Mouse (Mus musculus) MEL (cell line): Measurements from ENCODE around the gene Poldip3.

ENCODE experiments used
- CTCF ChIP-seq, 3 experiments: IDR thresholded peaks in 2 of 3; conservative IDR thresholded peaks in 1 of 3; 2 replicates each; pipeline ENCODE4 v1.5.1; 2011 to 2012; ENCODE audit warnings: low read length in 3 of 3, low read depth in 2 of 3, mild to moderate bottlenecking in 2 of 3, improper control_type of control experiment in 1 of 3, inconsistent platforms in 1 of 3, mixed read lengths in 1 of 3, moderate library complexity in 1 of 3; ENCODE audit not compliant: control insufficient read depth in 1 of 3, insufficient read depth in 1 of 3, poor library complexity in 1 of 3, severe bottlenecking in 1 of 3
- ELF1 ChIP-seq: IDR thresholded peaks from 2 replicates; pipeline ENCODE4 v1.6.1; 2014; ENCODE audit warnings: low read depth, mild to moderate bottlenecking, inconsistent platforms, low read length, improper control_type of control experiment, moderate library complexity
- EP300 ChIP-seq, 2 experiments: IDR thresholded peaks; 2 replicates each; pipeline ENCODE4 v1.6.1; 2011; ENCODE audit warnings: improper control_type of control experiment in 2 of 2, low read length in 2 of 2, low read depth in 1 of 2, mild to moderate bottlenecking in 1 of 2
- ETS1 ChIP-seq: IDR thresholded peaks from 2 replicates; pipeline ENCODE4 v1.6.1; 2012; ENCODE audit warnings: low read depth, mild to moderate bottlenecking, inconsistent platforms, low read length, improper control_type of control experiment, moderate library complexity
- MAFK ChIP-seq: IDR thresholded peaks from 2 replicates; pipeline ENCODE4 v1.6.1; 2011; ENCODE audit warnings: low read depth, mild to moderate bottlenecking, low read length, improper control_type of control experiment, borderline replicate concordance
- MAX ChIP-seq: IDR thresholded peaks from 2 replicates; pipeline ENCODE4 v1.6.1; 2011; ENCODE audit warnings: low read length, improper control_type of control experiment
- POLR2A ChIP-seq, 2 experiments: IDR thresholded peaks; 2 replicates each; pipeline ENCODE4 v1.6.1; 2011 to 2012; ENCODE audit warnings: low read length in 2 of 2, mild to moderate bottlenecking in 2 of 2, control low read depth in 1 of 2, improper control_type of control experiment in 1 of 2, low read depth in 1 of 2, moderate library complexity in 1 of 2; ENCODE audit not compliant: control insufficient read depth in 1 of 2, insufficient read depth in 1 of 2, poor library complexity in 1 of 2
- RAD21 ChIP-seq: IDR thresholded peaks from 2 replicates; pipeline ENCODE4 v1.6.1; 2011; ENCODE audit warnings: mild to moderate bottlenecking, low read depth, low read length, improper control_type of control experiment
- RCOR1 ChIP-seq: IDR thresholded peaks from 2 replicates; pipeline ENCODE4 v1.6.1; 2012; ENCODE audit warnings: low read depth, mild to moderate bottlenecking, inconsistent platforms, low read length, improper control_type of control experiment
- SMC3 ChIP-seq: IDR thresholded peaks from 2 replicates; pipeline ENCODE4 v1.6.1; 2011; ENCODE audit warnings: low read depth, low read length, improper control_type of control experiment
- ZC3H11A ChIP-seq: IDR thresholded peaks from 2 replicates; pipeline ENCODE4 v1.6.1; 2012; ENCODE audit warnings: low read depth, mild to moderate bottlenecking, inconsistent platforms, low read length, improper control_type of control experiment
- ZNF384 ChIP-seq: IDR thresholded peaks from 2 replicates; pipeline ENCODE4 v1.6.1; 2012; ENCODE audit warnings: low read depth, mild to moderate bottlenecking, inconsistent platforms, low read length, improper control_type of control experiment

GRCm38 (mm10) chr15:83129530-83130231 lies 19.5 kb downstream of the Poldip3 start:
- no peak for TF ChIP-seq ZC3H11A
- TF ChIP-seq EP300 (IDR thresholded peaks at IDR 0.05; ENCODE audit: low read depth in 1 of 2, low read length in 2 of 2), result no peak
- no peak for TF ChIP-seq RCOR1
- no peak for TF ChIP-seq ELF1
- TF ChIP-seq CTCF (IDR thresholded peaks at IDR 0.05 in 2 of 3, conservative IDR thresholded peaks at IDR 0.05 in 1 of 3; ENCODE audit: control insufficient read depth in 1 of 3, insufficient read depth in 1 of 3, low read depth in 2 of 3, low read length in 3 of 3, poor library complexity in 1 of 3, severe bottlenecking in 1 of 3), result no peak
- no peak for TF ChIP-seq RAD21
- TF ChIP-seq ETS1, result no peak
- no peak for TF ChIP-seq SMC3
- no peak for TF ChIP-seq MAX
- TF ChIP-seq POLR2A (IDR thresholded peaks at IDR 0.05; ENCODE audit: control insufficient read depth in 1 of 2, insufficient read depth in 1 of 2, low read depth in 1 of 2, low read length in 2 of 2, poor library complexity in 1 of 2), result no peak
- no peak for TF ChIP-seq ZNF384
- no peak for TF ChIP-seq MAFK
